Mouse (Mus musculus) heart, postnatal 36 days (tissue): ENCODE results near the gene Actr6. TPM values are rescaled to one million over a fixed set of nuclear protein-coding genes. Genes with fewer than 3 reads are reported as not detected.
A peak's percentile ranks its signal among the peaks of the same experiment; 100 is the strongest.
"Not testable (repeated sequence)": the region's sequence is repeated elsewhere in the genome, so short reads cannot be mapped to it uniquely, and the experiment has no call there.

Experiments used
- DNase-seq, 2 experiments: peaks; one replicate each; pipeline ENCODE4 v3.0.0; 2021 to 2022
- intact Hi-C: fragments of 180-260 bp; cut with DNase I; formaldehyde crosslinking; loops from one replicate; pipeline ENCODE4 v1.15.1; 2025
- total RNA-seq, 2 experiments: library from RNA; stranded (reverse); gene quantifications; 2 replicates each; pipeline ENCODE4 v1.2.3; 2021

The Actr6 gene
- total RNA-seq, 2 experiments from 2014 or later, result 10.7 to 12.9 TPM

DNA sequence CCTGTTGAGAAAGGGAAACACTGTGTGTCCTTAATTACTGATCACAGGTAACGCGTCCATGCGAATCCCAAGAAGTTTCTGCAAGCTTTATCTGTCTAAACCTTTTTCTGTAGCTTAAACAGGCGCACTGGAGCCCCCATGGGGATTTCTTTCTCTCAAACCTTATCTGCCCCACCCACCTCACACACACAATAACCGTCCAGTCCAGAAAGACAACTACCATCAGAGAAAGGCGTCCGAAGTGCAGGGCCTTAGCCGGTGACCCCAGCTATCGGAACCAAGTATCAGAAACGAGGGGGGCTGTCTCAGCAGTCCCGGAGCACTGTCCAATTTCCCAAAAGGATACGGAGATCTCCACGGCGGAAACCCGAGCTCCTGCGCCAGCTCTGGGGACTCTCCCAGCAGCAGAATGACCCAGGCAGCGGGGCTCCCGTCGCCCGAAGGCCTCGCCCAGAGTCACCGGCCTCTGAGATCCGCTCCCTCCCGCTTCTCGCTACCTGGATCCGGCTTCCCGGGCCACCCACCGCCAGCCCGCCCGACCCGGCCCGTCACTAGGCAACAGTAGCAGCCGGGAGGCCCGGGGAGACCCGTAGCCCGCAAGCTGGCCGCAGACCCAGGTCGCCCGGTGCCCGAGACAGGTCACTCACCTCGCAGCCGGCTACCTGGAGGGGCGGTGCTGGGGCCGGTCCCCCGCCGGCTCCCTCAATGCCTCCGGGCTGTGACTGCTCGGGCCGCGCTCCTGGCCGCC lies 46.5 kb downstream of the Actr6 start:
- peak in 1 of 2 experiments; percentile 19 for DNase-seq
- intact Hi-C loops, result loop anchor here (2.0 kb wide), 1 partner anchor 47 kb away; the partner anchor contains the start of gene Actr6

DNA sequence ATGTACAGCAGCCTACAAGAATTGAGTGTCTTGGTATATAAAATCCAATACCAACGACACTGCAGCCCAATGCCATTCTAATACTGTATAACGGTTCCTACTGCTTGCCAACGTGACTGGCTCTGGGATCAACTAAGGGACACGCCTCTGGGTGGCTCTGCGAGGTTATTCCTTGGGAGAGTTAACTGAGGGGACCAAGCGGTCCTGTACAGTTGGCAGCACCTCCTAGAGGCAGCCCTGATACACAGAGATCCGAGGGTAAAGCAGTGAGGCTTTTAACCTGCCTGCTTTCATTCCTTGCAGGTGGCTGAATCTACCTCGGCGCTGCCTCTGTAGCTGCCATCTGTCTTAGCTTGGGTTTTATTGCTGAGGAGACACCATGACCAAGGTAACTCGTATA lies 49.1 kb downstream of the Actr6 start:
- intact Hi-C loops, result no loop called here

DNA sequence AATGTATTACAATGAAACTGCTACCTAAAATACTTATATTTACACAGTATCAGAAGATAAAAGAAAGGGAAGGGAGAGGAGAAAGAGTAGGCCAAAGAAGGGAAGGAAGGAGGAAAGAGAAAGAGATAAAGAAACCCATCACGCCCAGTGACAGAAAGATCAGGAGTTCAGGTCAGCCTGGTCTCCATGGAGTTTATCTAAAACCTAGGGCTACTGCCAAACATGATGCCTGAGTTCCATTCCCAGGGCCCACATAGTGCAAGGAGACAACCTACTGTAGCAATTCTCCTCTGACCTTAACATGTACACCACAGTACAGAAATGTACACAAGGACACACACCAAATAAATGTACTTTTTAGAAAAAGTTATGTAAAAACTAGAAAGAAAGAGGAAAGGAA lies 49.9 kb downstream of the Actr6 start:
- DNase-seq, result no peak
- intact Hi-C loops, result no loop called here

More for the DNA sequence above, 49.1 kb downstream of the Actr6 start:
- DNase-seq, result no peak

DNA sequence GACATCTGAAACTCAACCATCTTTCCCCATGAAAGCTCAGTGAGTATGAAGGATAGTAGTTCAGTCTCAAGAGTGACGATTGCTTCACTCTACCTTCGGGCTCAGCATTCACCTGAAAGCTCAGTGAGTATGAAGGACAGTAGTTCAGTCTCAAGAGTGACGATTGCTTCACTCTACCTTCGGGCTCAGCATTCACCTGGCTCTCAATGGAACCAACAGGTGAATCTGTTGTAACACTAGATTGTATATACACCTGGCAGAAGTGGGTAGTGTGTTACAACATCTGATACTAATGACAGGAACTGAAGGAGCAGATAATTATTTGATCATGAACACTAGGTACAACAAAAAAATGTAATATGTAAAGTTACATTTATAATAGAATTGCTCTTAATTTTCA lies 50.4 kb downstream of the Actr6 start:
- no peak for DNase-seq
- intact Hi-C loops, result no loop called here

DNA sequence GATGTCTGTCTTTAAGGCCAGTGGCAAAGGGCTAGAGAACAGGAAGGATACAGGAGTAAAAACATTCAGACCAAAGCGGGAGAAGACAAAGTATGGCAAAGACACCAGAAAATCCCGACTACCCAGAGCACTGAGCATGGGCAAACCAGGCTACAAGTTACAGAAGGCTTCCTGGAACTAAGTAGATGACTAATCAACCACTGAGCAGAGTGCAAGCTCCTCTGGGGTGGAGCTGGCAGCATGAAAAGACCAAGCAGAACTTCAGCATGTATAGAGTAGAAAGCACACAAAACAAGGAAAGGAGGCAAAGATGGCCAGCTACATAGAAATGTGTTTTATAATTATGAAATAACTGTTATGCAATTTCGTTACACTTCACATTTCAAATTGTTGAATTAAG lies 51.6 kb downstream of the Actr6 start:
- intact Hi-C loops, result no loop called here
- no peak for DNase-seq

DNA sequence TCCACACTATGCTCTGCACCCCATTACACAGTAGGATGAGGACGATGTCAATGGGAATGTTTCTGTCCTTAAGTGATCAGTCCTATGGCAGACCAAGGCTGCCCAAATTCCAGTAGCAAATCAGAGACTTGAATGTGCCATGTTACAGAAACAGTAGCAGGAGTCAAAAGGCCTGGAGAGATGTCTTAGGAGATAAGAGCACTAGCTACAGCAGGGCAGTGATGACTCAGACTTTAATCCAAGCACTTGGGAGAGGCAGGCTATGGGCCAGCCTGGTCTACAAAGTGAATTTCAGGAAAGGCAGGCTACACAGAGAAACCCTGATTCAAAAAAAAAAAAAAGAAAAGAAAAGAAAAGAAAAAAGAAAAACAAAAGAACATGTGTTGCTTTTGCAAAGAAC lies 52.6 kb downstream of the Actr6 start:
- no peak for DNase-seq
- intact Hi-C loops, result no loop called here

DNA sequence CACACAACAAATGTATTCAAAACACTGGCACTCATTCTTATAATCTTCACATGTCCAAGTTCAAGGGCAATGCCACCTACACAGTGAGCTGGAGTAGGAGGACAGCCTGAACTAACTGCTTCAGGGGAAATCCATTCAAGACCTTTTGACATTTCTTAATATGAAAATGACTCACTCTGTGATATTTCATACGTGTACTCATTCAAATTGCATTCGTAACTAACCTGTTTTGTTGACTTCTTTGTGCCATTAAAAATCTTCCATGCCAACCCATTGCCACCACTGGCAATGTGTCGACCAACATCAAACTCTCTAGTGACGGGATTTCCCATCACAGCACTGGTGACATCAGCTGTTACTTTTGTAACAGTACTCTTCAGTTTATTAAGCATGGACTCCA lies 54.0 kb downstream of the Actr6 start:
- no peak for DNase-seq
- intact Hi-C loops, result no loop called here

DNA sequence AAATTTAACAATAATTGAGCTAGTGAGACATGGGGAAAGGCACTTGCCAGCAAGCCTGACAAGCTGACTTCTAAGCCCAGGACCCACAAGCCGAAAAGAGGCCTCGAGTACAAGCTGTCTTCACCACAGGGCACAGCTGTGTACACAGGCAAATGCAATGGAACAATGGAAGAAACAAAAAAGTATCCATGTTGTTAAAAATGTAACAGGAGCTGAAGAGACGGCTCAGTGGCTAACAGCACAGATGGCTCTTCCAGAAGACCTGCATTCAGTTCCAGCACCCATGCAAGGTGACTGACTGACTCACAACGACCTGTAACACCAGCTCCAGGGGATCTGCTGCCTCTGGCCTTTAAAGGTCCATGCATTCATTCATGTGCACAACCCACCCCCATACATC lies 55.5 kb downstream of the Actr6 start:
- no peak for DNase-seq

DNA sequence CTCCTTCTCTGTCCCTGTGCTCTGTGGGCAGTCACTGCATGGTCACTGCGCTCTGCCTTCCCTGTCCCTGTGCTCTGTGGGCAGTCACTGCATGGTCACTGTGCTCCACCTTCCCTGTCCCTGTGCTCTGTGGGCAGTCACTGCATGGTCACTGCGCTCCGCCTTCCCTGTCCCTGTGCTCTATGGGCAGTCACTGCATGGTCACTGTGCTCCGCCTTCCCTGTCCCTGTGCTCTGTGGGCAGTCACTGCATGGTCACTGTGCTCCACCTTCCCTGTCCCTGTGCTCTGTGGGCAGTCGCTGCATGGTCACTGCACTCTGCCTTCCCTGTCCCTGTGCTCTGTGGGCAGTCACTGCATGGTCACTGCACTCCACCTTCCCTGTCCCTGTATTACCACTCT lies 61.7 kb downstream of the Actr6 start:
- intact Hi-C loops, DNase-seq: not testable (repeated sequence)

More for the DNA sequence above, 55.5 kb downstream of the Actr6 start:
- intact Hi-C loops, result no loop called here

DNA sequence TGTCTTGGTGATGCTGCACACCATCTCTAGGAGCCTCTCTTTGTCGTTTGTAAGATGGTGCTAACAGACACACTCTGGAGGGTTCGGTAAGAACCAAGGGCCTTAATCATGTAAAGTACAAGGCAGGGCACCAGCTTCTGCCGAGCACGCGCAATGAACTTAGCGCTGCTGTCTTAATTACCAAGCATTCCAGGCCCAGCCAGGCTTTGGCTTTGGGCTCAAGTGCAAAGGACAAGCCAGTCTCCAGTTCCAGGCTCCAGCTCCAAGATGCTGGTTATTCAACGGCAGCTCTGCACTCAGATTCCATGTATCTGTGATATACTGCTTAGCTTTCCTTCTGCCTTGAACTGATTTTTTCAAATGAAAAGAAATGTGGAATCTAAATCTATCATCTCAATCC lies 64.5 kb downstream of the Actr6 start:
- intact Hi-C loops, result no loop called here
- DNase-seq, result no peak

DNA sequence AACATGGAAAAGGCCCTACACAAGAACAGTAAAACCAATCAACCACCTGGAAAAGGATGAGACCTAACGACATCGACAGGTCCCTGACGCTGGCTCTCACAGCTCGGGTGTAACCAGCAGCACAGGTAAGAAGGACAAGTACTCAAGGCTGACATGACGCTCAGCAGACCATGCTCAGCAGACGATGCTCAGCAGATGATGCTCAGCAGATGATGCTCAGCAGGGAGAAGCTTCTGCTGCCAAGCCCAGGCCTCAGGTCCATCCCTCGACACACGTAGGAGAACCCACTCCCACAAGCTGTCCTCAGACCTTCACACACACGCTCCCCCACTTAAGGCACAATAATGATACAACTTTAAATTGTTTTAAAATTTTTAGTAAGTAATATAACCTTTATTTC lies 66.4 kb downstream of the Actr6 start:
- intact Hi-C loops, result no loop called here
- DNase-seq, result no peak

DNA sequence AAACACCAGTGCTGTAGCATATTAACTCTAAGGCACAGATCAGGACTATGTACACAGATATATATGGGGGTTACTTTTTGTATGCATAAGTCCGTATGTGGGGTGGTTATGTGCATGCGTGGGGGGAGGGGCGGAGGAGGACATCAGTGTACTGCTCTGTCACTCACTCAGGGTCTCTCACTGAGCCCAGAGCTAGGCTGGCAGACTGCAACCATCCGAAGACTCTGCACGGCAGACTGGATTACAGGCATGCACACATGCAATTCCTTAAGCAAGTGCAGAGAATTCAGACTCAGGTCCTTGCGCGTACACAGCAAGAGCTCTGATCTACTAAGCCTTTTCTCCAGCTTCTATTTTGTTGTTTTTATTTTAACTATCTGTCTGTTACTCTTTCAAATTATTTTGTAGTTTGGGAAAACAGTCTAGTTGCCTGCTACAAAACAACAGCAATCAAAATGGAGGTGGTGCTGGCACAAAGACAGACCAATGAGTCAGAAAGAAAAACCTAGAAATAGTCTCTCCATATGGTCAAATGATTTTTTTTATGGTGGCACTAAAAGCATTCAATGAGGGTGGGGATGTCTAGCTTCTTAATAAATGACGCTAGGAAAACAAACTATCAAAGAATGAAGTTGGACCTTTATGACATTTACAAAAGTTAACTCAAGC lies 67.0 kb downstream of the Actr6 start:
- no peak for DNase-seq
- intact Hi-C loops, result no loop called here

Other genes starting within 250 kb of the Actr6 start
- under 1 TPM; 0.43 to 0.64 TPM for gene Nr1h4, start 198.7 kb downstream of the Actr6 start, total RNA-seq
- gene Slc17a8, start 111.0 kb downstream of the Actr6 start, total RNA-seq, result not detected
- 10 to 100 TPM; 15.8 to 16.6 TPM for gene Scyl2, start 46.0 kb downstream of the Actr6 start, total RNA-seq
- 10 to 100 TPM; 23.5 to 25.4 TPM for gene Uhrf1bp1l, start 12.7 kb upstream of the Actr6 start, total RNA-seq
- under 1 TPM; 0.30 to 0.44 TPM for gene Anks1b, start 141.2 kb upstream of the Actr6 start, total RNA-seq